Mouse (Mus musculus): ENCODE results near the gene Grhl1. TPM values are rescaled to one million over a fixed set of nuclear protein-coding genes. Genes with fewer than 3 reads are reported as not detected.

The Grhl1 gene
- polyA plus RNA-seq, 1 experiment from 2014 or later = 0.49 TPM

DNA sequence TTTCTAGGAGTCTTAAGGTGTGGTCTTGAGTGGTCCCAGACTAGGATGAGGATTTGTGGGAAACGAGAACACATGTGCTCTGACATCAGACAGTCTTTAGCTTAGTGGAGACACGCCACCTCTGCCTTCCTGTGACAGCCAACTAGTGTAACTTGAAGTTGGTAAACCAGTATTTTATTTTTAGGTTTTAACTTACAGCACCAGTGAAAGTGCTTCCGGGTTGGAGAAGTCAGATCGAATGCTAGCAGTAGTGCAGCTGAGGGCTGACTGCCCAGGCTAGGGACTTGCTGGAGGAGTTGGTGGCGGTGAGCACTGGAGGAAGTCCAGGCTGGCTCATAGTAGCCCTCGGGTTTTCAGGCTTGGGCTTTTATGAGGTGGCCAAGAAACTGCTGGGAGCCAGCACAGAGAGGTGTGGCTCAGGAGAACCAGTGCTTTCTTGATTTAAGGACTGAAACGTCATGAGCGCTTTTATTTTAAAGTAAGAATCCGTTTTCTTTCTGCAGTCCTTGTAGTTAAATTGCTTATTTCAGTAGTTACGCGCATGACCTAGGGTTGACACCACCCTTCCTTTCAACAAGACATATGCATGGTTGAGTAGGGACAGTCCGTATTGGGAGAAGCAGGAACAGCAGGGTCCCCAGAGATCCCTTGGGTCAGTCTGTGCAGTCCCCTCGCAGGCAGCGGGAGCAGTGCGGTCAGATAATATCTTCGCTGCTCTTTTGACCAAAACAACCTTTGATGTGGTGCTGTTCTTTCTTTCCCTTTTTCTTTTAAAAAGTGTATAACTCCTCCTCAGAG, 82.2 kb downstream of the Grhl1 start:
- Histone ChIP-seq H3K36me3 (peaks cover 60% of the 10 kb centered on the region), H3K9me3 (replicated peaks) (no peaks in the 10 kb centered on the region), H3K27ac (replicated peaks) (no peak overlapping the region), H3K4me3 (no peak overlapping the region), H3K27me3 (ENCODE audit: low read depth, poor library complexity, severe bottlenecking) (peaks cover 11% of the 10 kb centered on the region), H3K4me1 (peaks cover 62% of the 10 kb centered on the region)
- DNase-seq (ENCODE audit: low spot score) = no peak
- 89% methylated on average over 16 of the region's 16 CpGs for WGBS

DNA sequence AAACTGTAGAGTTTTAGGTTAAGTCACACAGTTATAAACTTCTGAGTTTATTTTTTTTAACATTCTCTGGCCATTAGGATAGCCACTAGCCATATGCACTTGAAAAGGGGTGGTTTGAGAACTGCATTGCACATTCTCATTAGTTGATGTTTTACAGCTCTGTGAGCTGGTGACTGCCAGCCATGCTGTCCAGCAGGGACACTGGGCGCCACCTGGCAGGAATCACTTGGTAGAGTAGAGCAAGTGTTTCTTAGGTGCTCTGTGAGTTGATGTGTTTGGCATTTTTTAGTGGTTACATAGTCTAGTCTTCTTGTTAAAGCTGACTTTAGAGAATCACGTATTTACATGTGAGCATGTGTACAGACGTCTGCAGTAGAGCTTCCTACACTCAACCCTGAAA, 84.4 kb downstream of the Grhl1 start:
- no peak for DNase-seq (ENCODE audit: low spot score)
- 81% methylated on average over 3 of the region's 3 CpGs for WGBS

DNA sequence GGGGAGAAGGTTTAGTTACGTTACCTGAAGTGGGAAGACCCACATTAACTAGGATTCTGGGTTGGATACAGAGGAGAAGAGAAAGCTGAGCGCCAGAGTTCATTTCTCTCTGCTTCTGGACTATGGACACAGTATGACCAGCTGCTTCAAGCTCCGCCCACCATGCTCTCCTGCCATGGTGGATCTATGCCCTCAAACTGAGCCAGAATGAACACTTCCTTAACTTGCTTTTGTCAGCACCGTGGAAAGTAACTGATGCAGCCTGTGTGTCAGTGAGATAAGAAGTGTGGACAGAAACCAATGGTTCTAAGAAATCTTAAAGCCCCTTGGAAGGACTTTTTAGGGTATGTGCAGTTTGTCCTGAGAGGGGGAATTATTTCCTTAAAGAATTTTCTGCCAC, 86.9 kb downstream of the Grhl1 start:
- DNase-seq (ENCODE audit: low spot score) = no peak
- peaks cover 32% of the 10 kb centered on the region for H3K4me1 ChIP-seq
- no peak overlapping the region for H3K27ac ChIP-seq (replicated peaks)
- WGBS = 92% methylated on average over 4 of the region's 4 CpGs
- H3K36me3 ChIP-seq = peaks cover 87% of the 10 kb centered on the region
- no peak overlapping the region for H3K4me3 ChIP-seq
- H3K9me3 ChIP-seq (replicated peaks) = no peaks in the 10 kb centered on the region
- no peaks in the 10 kb centered on the region for H3K27me3 ChIP-seq (ENCODE audit: low read depth, poor library complexity, severe bottlenecking)

More for the DNA sequence above, 84.4 kb downstream of the Grhl1 start:
- H3K36me3 ChIP-seq = peaks cover 81% of the 10 kb centered on the region
- H3K27ac ChIP-seq (replicated peaks) = peak overlapping the region; percentile 77
- H3K9me3 ChIP-seq (replicated peaks) = no peaks in the 10 kb centered on the region
- H3K4me1 ChIP-seq = peaks cover 51% of the 10 kb centered on the region
- peak overlapping the region; percentile 24 for H3K4me3 ChIP-seq
- H3K27me3 ChIP-seq (ENCODE audit: low read depth, poor library complexity, severe bottlenecking) = no peaks in the 10 kb centered on the region

DNA sequence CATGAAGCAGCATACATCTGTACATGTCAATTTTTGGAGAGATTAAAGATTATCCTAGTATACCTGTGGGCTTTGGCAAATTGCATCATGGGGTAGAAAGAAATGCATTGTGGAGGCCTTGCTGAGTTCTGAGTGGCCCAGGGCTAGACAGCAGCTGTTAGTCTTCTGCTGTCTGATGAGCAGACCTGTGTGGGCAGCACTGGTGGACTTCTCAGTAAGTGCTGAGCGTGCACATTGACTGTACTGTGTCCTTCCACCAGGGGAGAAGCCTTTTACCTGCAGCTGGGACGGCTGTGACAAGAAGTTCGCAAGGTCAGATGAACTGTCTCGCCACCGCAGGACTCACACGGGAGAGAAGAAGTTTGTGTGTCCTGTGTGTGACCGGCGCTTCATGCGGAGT, 87.8 kb downstream of the Grhl1 start:
- DNase-seq (ENCODE audit: low spot score) = no peak
- peaks cover 78% of the 10 kb centered on the region for H3K36me3 ChIP-seq
- H3K4me3 ChIP-seq = no peak overlapping the region
- WGBS = 95% methylated on average over 9 of the region's 9 CpGs
- H3K4me1 ChIP-seq = peaks cover 26% of the 10 kb centered on the region
- H3K9me3 ChIP-seq (replicated peaks) = no peaks in the 10 kb centered on the region
- H3K27ac ChIP-seq (replicated peaks) = no peak overlapping the region
- H3K27me3 ChIP-seq (ENCODE audit: low read depth, poor library complexity, severe bottlenecking) = no peaks in the 10 kb centered on the region

DNA sequence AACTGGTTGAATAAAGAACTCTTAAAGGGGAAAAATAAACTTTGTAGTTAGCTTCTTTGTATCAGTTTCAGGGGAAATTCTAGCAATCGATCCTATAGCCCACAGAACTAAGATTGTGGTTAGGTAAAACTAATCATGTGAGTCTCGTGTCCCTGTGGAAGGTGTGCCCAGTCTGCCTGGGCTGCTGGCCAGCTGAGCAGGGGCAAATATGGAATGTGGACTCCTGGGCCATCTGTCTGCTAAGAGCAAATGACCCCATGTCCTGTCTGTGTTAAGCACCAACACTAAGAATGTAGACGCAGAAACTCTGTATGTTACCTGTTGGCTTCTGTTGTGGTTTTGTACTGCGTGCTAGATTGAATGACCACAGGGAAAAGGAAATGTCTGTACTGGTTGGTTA, 89.0 kb downstream of the Grhl1 start:
- Histone ChIP-seq H3K27ac (replicated peaks) (no peak overlapping the region), H3K4me3 (no peak overlapping the region), H3K36me3 (peaks cover 66% of the 10 kb centered on the region), H3K9me3 (replicated peaks) (no peaks in the 10 kb centered on the region), H3K4me1 (peaks cover 16% of the 10 kb centered on the region), H3K27me3 (ENCODE audit: low read depth, poor library complexity, severe bottlenecking) (no peaks in the 10 kb centered on the region)
- 88% methylated on average over 4 of the region's 4 CpGs for WGBS
- DNase-seq (ENCODE audit: low spot score) = no peak

DNA sequence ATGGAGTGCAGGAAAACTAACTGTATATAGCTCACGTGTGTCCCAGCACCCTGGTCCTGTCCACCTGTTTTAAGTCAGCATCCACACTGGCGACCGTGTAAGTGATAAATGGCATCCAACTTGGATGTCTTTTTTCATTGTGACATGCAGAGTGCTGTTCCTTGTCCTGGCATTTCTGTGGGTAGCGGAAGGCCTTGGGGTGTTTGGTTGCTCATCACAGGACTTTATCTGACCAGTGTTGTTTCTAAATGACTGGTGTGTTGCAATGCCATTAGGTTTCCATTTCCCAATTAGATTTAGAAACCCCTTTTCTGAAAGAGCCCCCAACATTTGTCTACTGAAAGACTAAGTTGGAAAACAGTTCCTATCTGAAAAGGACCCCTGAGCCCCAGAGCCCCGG, 90.0 kb downstream of the Grhl1 start:
- no peaks in the 10 kb centered on the region for H3K27me3 ChIP-seq (ENCODE audit: low read depth, poor library complexity, severe bottlenecking)
- H3K27ac ChIP-seq (replicated peaks) = no peak overlapping the region
- H3K9me3 ChIP-seq (replicated peaks) = no peaks in the 10 kb centered on the region
- peaks cover 6% of the 10 kb centered on the region; the same call in 1 of the 2 replicates for H3K4me1 ChIP-seq
- H3K4me3 ChIP-seq = no peak overlapping the region
- WGBS = 90% methylated on average over 5 of the region's 5 CpGs
- DNase-seq (ENCODE audit: low spot score) = no peak
- peaks cover 56% of the 10 kb centered on the region for H3K36me3 ChIP-seq

Other genes starting within 250 kb of the Grhl1 start
- gene Taf1b, start 73.9 kb upstream of the Grhl1 start, polyA plus RNA-seq (2016; fragmentation: Nextera tagmentation; extraction: Ambion mirVana) = 30.2 and 30.3 TPM in 2 replicates
- 13.6 and 16.1 TPM in 2 replicates for gene Klf11, start 79.0 kb downstream of the Grhl1 start, polyA plus RNA-seq (2016; fragmentation: Nextera tagmentation; extraction: Ambion mirVana)
- gene Cys1, start 109.5 kb downstream of the Grhl1 start, polyA plus RNA-seq (2016; fragmentation: Nextera tagmentation; extraction: Ambion mirVana) = 0.39 and 0.49 TPM in 2 replicates
- gene Rrm2, start 136.0 kb downstream of the Grhl1 start, polyA plus RNA-seq (2016; fragmentation: Nextera tagmentation; extraction: Ambion mirVana) = 732 and 813 TPM in 2 replicates